Mouse (Mus musculus) lung, adult 18-20 months (tissue): Measurements from ENCODE around the gene Zfp598.
"Not testable (repeated sequence)": the region's sequence is repeated elsewhere in the genome, so short reads cannot be mapped to it uniquely, and the experiment has no call there.

Experiments used
- DNase-seq, 2 experiments: peaks; one replicate each; pipeline ENCODE4 v3.0.0; 2022; ENCODE audit warnings: mixed read lengths in 2 of 2

Gene Zfp598

DNA sequence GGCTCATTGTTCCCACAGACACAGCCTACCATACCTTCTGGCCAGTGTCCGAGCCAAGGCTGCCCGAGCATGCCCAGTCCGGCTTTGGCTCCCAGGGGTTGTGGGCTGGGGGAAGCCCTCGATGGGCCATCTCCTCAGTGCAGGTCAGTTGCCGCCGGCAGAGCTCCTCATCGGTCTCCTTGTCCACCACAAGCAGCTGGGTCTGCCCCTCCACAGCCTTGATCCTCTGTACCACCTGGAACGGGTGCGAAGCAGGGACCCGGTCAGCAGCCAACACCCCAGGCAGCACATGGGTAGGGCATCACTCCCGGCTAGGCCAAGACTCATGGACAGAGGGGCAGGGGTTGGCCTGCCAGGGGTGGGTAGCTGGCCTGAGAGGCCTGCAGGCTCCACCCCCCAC is 22.0 kb upstream of the Zfp598 start:
- DNase-seq, result peak in 1 of 2 experiments; percentile 51

DNA sequence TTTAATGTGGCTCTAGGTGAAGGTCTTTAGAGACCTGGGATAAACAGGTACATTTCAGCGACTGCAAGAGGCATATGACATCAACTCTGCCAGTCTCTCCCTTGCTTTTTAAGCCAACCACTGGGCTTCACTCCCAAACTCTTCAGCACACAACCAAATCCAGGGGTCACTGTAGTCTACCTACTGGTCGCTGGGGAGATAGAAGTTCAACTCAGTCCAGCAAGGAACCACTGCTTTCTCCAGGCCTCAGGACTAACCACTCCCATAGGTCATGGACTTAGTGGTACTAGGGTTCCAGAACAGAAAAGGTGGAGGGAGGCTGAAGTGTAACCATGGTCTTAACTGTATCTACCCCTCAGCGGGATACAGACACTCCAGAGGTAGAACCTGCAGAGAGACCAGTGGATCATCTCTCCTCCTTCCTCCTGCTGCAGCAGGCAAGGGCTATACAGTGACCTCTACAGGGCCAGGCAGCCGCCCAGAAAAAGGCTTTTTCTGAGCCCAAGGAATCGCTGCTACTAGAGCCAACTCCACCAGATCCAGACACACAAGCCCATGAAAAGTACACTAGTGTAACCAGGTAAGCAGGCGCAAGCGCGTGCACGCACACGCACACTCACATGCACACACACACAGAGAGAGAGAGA is 20.6 kb upstream of the Zfp598 start:
- no peak for DNase-seq

DNA sequence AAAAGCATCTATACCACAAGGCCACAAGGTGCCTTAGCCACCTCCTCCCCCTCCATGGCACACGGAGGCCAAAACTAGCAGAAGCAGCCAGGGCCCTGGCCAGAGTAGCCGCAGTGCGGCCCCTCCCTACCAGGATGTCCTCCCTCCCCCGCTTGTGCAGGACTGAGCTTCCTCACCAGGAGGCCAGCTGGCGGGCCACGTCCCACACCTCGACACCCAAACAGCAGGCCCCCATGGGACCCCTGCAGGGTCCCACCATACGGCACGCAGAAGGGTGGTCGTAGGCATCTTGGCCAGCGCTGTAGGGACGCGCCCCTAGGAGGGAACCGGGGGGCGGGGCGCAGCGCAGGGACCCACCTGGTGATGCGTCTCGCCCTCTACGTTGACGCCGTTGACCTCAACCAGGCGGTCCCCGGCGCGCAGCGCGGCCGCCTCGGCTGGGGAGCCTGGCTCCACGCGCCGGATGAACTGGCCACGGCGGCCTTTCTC is 19.9 kb upstream of the Zfp598 start:
- peak; percentile 74 to 79 for DNase-seq

DNA sequence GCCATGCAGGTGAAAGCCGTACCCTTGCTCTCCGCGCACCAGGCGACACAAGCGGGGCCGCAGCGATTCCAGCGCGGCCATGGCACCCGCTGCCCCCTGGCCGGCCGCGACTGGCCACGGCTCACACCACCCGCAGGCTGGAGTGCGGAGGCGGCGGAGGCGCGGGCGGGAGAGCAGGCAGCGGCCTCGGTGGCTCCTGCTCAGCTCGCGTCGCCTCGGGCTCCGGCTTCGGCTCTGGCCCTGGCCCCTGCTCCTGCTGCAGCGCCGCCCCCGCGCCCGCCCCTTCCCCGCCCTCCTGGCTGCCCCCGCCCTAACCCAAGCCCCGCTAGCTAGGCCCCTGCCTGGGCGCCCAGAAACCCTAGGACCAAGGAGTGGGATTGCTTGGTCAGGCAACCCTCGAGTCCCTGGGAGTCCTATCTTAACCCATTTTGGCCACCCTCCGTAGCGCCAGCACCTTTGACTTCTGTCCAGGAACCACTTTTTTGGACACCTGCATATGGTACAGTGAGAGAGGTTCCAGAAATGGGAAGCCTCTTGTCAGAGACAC is 19.3 kb upstream of the Zfp598 start, which contains the start of gene Slc9a3r2:
Gene Slc9a3r2 (minus strand): TSS at position 258 of the 547 bp plus-strand sequence.
- DNase-seq, result peak; percentile 59 to 62

DNA sequence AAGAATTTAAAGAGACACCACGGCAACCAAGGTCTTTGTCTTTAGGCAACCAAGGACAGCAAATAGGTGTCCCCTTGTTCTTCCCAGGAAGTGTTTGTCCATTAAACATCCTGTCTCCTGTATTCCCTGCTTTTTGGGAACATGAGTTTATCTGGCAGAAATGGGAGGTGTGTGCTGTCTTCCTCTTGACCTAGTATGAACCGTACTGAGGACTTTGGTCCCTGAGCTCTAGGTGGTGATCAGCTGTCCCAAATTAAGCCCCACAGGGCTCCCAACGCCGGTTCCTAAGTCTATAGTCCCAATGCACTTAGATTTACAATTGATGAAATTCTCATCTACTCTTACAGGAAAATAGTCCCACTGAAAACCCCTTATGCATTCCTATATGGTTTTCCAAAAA is 18.7 kb upstream of the Zfp598 start:
- DNase-seq, result no peak

DNA sequence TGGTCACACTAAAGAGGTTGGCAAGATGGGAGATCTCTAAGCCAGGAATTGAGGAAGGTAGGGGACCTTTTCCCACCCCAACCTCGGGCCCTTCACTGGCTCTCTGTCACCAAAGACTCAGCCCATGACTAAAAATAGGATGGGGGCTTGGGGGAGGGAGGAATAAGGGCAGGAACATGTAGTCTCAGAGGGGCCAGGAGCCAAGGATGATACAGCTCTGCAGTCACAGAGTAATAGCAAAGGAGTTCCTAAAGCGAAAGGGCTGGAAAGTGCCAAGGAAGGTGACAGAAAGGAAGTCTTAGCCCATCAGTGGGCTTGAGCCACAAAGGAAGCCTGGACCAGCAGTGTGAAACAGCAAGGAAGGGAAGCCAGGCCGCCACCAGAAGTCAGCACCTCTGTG is 17.7 kb upstream of the Zfp598 start:
- DNase-seq, result no peak

DNA sequence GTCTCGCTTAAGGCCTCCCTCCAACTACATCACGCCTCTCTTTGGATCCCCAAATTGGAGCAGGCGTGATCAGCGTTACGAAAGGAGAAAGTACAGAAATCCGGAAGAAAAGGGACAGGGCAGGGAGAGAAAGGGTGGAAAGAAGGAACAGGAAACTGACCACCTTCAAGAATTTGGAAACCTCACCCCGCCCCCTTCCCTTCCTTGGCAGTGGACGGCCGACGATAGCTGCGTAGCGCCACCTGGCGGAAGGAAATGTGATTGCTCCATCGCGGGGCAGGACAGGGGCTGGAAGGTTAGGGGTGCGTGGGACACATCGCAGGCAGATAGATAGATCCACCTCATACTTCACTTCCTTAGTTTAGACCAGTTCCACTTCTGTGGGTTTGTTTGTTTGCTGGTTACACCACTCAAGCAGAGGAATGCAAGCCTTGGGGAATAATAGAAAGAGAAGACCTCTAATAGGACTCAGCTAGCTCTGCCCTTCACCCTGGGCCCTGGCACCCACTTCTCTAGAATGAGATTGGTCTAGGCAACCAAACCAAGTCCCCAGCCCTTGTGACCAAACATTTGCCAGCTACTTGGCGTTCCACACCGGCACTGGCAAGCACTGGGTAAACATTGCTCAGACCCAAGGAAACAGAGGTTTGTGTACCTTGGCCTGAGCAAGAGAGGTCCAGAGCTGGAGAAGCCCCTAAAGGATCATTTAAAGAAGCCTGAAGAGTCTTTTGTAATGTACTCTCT is 15.3 kb upstream of the Zfp598 start:
- peak; percentile 91 to 93 for DNase-seq

DNA sequence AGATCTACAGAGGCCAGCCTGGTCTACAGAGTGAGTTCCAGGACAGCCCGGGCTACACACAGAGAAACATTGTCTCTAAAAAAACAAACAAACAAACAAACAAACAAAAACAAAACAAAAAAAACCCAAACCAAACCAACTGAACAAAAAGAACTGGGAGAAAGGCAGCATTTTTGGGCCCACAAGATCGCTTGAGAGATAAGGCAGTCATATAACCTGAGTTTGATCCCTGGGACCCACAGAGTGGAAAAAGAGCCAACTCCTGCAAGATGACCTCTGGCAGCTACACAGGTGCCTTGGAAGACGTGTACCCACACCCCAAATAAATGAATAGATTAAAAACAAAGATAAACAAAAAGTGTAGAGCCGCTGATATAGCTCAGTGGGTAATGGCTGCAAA is 14.5 kb upstream of the Zfp598 start:
- DNase-seq, result no peak

DNA sequence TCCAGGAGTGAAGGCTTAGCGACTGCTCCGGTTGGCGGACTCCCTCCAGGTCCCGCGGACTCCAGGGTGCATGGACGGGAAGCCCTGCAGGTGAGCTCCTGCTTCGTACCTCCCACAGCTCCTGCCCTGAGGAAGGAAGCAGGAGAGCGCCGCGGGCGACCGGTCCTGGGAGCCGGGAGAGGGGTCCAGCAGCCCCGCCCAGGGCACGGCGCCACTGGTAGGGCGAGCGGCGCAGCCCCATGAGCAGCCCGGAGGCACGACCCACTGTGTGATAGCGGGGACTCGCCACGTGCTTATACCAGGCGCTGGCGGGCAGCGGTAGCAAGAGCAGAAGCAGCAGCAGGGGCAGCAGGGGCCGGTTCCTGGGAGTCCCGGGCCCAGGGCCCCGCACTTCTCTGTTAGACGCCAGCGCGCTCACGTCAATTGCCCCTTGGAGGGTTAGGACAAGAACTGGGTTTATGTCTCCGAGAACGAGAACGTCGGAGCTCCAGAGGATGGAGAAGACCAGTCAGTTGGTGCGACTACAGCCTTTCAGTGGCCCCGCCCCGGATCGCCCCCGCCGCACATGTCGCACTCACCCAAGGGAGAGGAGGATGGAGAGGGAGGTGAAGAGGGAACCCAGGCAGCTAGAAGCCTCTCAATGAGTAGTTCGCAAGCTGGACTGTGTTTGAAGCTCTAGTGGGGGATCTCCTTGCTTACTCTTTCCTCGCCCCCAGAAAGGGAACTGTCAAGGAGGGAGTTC is 11.3 kb upstream of the Zfp598 start, which contains the start of gene Npw:
Gene Npw (minus strand): TSS at position 441 of the 742 bp plus-strand sequence.
- peak; percentile 51 to 52 for DNase-seq

DNA sequence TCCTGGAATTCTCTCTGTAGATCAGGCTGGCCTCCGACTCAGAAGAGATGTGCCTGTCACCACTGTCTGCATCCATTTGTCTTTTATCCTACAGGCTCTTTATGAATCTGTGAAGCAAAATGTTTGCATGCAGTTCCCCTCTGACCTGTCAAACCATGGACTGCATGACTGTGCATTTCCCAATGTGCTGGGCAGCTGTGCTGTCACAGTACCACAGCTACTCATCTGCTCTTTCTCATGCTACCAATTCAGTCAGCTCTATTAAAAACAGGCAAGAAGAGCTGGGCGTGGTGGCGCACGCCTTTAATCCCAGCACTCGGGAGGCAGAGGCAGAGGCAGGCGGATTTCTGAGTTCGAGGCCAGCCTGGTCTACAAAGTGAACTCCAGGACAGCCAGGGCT is 2.5 kb upstream of the Zfp598 start:
- DNase-seq, result not testable (repeated sequence)

DNA sequence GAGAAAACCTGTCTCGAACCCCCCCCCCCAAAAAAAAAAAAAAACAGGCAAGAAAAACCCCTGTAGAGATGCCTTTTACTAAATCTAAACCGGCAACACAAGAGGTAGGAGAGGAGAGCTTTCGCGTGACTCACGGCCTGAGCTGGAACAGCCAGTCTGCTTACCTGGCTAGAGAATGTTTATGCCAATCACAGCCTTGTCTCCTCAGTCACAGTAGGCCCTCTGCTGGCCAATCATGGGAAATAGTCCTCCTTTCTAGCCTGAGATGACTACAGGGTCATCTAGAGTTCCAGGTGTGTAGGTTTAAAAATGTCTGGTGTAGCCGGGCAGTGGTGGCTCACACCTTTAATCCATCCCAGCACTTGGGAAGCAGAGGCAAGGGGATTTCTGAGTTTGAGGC is 2.1 kb upstream of the Zfp598 start:
- peak; percentile 83 to 88 for DNase-seq

DNA sequence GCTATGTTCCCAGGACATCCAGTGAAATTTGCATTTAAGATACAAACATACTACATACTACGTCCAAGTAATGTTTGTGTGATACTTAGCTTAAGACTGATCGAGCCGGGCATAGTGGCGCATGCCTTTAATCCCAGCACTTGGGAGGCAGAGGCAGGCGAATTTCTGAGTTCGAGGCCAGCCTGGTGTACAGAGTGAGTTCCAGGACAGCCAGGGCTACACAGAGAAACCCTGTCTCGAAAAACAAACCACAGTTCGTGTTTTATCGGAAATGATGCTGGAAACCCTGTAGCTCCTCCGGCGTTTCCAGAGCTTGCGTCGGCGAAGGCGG is 308 bp upstream of the Zfp598 start:
- not testable (repeated sequence) for DNase-seq

DNA sequence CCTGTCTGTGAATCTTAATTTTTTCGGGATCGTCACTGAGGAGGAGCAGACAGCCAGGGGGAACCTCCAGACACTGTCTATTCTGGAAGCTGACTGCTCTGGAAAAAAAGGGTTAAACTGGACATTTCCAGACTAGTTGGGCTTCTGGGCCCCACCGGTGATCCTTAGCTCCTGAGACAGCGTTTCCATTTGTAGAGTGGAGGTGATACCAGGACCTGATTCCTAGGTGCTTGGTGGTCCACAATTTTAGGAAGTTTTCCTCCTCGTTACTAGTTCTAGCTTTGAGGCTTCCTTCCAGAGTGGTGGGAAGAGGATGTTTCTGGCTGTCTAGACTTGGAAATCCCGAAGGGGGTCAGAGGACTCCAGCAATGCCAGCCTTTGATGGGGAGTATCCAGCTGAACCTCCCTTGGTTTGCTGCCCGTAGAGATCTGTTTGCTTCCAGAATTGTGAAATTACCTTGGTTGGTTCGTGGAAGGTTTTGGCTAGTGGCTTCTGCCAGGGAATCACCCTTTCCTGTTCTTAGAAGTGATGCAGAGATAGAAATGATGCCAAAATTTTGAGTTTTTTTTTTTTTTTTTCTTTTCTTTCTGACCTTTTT is 858 bp downstream of the Zfp598 start:
- DNase-seq, result no peak

DNA sequence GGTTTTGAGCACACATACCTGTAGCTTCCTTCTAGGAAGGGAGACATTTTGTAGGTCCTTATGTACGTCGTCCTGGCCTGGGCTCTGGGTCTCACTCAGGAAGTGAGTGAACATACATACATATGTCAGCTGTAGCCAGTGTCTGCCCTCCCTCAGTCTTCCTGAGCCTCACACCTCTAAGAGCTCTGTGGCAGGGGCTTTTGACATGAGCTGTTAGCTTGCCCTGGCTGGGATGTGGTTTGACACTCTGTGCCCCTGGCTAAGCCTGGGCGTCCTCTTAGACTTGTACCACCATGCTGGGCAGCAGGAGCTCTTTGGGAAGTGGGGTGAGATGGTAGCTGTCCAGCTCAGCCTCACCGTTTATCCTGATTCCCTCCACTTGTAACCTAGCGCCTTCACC is 1.9 kb downstream of the Zfp598 start:
- DNase-seq, result no peak

DNA sequence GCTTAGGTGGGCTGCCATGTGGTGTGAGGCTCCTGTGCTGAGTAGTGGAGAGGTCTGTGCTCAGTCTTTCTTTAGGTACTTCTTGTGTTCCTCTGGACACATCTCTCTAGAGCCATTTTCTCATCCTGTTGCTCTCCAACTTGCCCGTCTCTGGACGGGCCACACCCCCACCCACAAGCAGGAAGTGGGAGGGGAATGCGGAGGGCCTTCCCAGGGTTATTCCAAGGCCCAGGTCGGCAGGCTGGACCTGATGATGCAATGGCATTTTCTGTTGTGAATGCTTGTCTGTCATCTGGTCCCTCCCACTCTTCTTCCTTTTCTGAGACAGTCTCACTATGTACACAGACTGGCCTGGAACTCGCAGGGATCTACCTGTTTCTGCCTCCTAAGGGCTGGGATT is 2.7 kb downstream of the Zfp598 start:
- peak; percentile 79 to 88 for DNase-seq

DNA sequence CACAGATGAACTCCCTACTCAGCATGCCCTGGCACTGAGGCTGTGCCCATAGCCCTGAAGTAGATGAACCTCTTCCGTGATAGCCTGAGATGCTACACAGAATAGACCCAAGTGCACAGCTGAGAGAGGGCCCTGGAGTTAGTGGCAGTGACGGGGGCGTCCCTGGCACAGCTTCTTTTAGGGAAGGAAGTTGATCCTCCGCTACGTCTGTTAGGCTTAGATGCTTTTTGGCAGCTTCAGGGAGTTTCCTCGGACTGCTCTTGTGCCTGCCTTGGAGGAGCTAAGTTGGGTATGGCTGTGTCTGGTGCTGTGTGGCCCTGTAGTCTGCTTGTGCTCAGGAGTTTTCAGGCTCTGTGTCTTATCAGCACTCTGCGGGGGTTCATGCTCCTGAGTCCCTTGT is 4.8 kb downstream of the Zfp598 start:
- DNase-seq, result no peak

DNA sequence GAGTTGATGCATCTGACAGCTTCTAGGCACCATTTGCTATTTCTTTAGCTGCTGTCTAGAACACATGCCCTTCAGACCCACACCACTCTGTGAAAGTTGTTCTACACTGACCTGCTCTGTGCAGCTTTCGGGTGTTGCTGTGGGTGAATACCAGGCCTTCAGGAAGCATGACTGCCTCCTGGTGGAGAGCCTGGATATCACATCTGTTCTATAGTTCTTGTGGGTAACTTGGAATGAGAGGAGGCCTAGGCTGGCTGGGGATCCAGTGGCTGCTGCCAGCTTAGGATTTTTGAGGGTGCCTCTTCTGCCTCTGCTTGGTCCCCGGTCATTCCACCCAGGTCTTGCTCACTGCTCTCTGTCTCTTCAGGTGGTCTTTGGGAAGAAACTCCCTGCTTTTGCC is 6.7 kb downstream of the Zfp598 start:
- DNase-seq, result peak; percentile 52 to 74

DNA sequence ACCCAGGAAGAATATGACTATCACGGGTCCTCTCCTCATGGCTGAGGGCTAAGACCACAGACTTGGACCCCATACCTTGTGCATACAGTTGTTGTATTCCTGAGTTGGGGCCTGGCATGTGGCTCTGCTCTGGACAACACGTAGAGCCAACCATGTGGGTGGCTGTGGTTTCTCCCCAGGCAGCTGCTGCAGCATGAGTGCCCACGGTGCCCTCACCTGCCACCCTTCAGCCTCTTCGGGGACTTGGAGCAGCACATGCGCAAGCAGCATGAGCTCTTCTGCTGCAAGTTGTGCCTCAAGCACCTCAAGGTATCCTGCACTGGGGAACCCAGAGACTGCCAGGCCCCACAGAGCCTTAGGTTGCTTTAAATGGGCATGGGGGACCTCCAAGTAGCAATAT is 7.4 kb downstream of the Zfp598 start:
- DNase-seq, result no peak

DNA sequence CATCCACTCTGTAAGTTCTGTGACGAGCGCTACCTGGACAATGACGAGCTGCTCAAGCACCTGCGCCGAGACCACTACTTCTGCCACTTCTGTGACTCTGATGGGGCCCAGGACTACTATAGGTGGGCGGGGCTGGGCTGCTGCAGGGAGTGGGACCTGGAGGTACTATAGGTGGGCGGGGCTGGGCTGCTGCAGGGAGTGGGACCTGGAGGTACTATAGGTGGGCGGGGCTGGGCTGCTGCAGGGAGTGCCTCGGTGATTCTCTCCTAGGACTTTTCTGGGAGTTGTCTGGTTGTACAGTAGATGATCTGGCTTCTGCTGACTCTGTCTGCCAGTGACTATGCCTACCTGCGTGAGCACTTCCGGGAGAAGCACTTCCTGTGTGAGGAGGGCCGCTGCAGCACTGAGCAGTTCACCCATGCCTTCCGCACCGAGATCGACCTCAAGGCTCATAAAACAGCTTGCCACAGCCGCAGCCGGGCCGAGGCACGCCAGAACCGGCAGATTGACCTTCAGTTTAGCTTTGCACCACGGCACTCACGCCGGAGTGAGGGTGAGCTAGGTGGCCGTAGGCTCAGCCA is 8.1 kb downstream of the Zfp598 start:
- DNase-seq, result no peak

DNA sequence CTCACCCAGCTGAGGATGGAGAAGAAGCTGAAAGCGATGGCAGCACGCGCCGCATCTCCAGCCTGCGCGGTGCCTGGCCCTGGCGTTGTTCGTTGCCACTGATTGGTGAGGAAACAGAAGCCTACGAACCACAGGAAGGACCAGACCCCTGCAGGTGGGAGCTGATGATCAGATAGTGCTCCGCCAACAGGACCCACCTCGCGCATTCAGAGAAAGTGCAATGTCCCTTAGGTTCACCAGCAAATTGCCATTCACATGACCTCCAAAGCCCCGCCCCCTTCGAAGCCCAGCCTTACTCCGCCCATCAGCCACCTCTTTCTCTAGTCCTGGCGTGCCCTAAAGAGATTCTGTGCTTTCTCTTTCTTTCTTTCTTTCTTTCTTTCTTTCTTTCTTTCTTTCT is 17.0 kb downstream of the Zfp598 start:
- DNase-seq, result peak; percentile 52 to 56

DNA sequence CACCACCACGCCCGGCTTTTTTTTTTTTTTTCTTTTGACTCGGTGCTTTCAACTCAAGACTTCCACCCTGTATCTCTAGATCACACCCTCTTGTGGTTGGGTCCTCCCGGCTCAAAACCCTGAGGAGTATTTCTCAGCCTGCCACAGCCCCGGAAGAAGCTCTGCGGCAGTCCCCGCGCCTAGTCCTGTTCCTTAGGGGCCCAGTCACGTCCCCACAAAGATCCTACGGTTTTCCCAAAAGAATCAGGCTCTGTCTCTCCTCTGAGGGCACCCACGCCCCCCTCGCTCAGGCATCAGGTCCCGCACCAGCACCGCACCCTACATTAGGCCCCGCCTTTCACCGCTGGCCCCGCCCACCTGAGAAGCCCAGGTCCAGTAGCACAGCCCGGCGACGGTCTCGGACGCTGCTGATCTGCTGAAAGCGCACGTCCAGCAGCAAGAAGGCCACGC is 17.7 kb downstream of the Zfp598 start:
- DNase-seq, result peak; percentile 72 to 75

DNA sequence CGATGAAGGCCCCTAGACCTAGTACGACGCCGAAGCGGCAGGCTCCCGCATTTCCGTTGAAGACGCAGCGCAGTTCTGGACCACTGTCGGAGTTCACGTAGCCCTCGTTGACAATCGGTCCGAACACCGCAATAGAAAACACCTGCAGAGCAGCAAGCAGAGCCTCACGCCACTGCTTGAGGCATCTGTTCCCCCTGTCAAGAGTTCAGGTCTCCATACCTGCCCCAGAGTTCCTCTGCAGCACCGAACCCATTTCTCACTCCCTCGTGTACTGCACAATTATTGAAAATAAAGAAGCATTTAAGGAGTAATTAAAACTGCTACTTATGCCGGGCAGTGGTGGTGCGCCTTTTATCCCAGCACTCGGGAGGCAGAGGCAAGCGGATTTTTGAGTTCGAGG is 18.1 kb downstream of the Zfp598 start:
- no peak for DNase-seq
